In the genomic region with DNA sequence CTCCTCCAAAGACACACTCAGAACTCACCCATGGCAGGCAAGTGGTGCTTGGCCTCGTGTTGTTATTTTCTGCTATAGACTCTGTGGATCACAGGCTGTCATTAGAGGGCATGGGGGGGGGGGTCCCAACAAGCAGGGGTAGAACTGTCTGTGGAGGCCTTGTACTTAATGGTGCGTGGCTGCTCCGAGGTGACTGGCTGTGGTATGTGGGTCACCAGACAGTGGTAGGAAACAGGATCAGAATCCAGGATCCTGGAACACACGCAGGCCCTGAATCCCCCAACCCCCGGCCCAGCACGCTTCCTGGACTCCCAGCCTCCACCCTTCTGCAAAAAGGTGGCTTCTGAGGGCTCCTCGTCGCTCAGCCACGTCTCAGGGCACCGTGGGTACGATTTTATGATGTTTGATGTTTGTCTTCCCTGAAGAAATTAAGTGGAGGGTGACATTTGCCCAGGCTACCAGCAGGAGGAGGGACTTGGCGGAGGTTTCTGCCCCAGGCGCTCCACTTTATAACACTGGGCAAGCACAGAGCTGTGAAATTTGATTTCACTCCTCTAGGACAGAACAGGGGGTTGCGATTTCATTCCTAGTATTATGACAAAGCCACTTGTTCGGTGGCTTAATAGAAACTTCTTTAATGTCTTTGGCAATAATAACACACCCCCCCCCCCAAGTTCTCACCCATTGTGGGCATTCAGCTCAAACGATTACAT, we compare ENCODE assay signal across 19 mouse cellular contexts. TPM values are rescaled to one million over a fixed set of nuclear protein-coding genes. Genes with fewer than 3 reads are reported as not detected.
A peak's percentile ranks its signal among the peaks of the same experiment; 100 is the strongest.
DNase-seq lines count a peak whose midpoint lies in the region; ATAC-seq and TF ChIP-seq lines count a peak whose summit lies in the region.
"Had no signal": no experiment of that assay in that cellular context is flagged by ENCODE, and none has a peak within 500 bp of the region (broad histone marks: within the 10 kb centered on the region; RNA-seq: fewer than 3 reads in every experiment).

No protein-coding gene starts in this region.

- 0 out of 2 replicates have a peak overlapping the region, but pooled peaks have one; percentile 49 for H3K27ac ChIP-seq in heart, embryonic 10.5 days
- H3K27ac ChIP-seq in heart, embryonic 12.5 days (ENCODE audit: poor library complexity, severe bottlenecking) = no peak overlapping the region
- H3K27ac ChIP-seq in MEL (ENCODE audit: control insufficient read depth, low read depth, low read length) = no peak overlapping the region
- peak overlapping the region; percentile 94 for H3K27ac ChIP-seq in intestine, embryonic 16.5 days (ENCODE audit: low read length)
- H3K27ac ChIP-seq in hindbrain, embryonic 10.5 days = no peak overlapping the region
- H3K27ac ChIP-seq: neural tube, embryonic 12.5 days had no signal

- no peak for TF ChIP-seq EP300 in MEL (IDR thresholded peaks at IDR 0.05; ENCODE audit: low read depth in 1 of 2, low read length in 2 of 2)

- no peaks in the 10 kb centered on the region for H3K9me3 ChIP-seq in heart, embryonic 10.5 days
- H3K9me3 ChIP-seq in heart, embryonic 12.5 days (replicated peaks) = no peaks in the 10 kb centered on the region
- no peaks in the 10 kb centered on the region for H3K9me3 ChIP-seq in MEL (replicated peaks; ENCODE audit: insufficient read depth, low read length)
- no peaks in the 10 kb centered on the region for H3K9me3 ChIP-seq in intestine, embryonic 16.5 days (ENCODE audit: control insufficient read depth, low read length)
- no peaks in the 10 kb centered on the region for H3K9me3 ChIP-seq in hindbrain, embryonic 10.5 days
- H3K9me3 ChIP-seq: neural tube, embryonic 12.5 days had no signal

- H3K27me3 ChIP-seq in heart, embryonic 10.5 days (ENCODE audit: insufficient read depth, poor library complexity, severe bottlenecking) = peaks cover 60% of the 10 kb centered on the region
- H3K27me3 ChIP-seq in heart, embryonic 12.5 days (replicated peaks) = peaks cover 38% of the 10 kb centered on the region
- no peaks in the 10 kb centered on the region for H3K27me3 ChIP-seq in MEL (ENCODE audit: control insufficient read depth in 1 of 2, insufficient read depth in 2 of 2, low read length in 2 of 2)
- no peaks in the 10 kb centered on the region for H3K27me3 ChIP-seq in intestine, embryonic 16.5 days (replicated peaks; ENCODE audit: control insufficient read depth, insufficient read depth, low read length)
- peaks cover 11% of the 10 kb centered on the region; the same call in 1 of the 2 replicates for H3K27me3 ChIP-seq in hindbrain, embryonic 10.5 days (ENCODE audit: insufficient read depth, poor library complexity, severe bottlenecking)
- H3K27me3 ChIP-seq: neural tube, embryonic 12.5 days had no signal

- H3K4me1 ChIP-seq in heart, embryonic 10.5 days = peaks cover 29% of the 10 kb centered on the region
- peaks cover 29% of the 10 kb centered on the region for H3K4me1 ChIP-seq in heart, embryonic 12.5 days (replicated peaks)
- no peaks in the 10 kb centered on the region for H3K4me1 ChIP-seq in MEL (ENCODE audit: control insufficient read depth in 1 of 2, insufficient read depth in 2 of 2, low read length in 2 of 2)
- H3K4me1 ChIP-seq in intestine, embryonic 16.5 days (ENCODE audit: control insufficient read depth, insufficient read depth, low read length) = peaks cover 13% of the 10 kb centered on the region
- 0 out of 2 replicates have a peak, but pooled peaks cover 5% of the 10 kb centered on the region for H3K4me1 ChIP-seq in hindbrain, embryonic 10.5 days (replicated peaks)
- H3K4me1 ChIP-seq: neural tube, embryonic 12.5 days had no signal

- no peak for TF ChIP-seq CTCF in MEL (IDR thresholded peaks at IDR 0.05 in 2 of 3, conservative IDR thresholded peaks at IDR 0.05 in 1 of 3; ENCODE audit: control insufficient read depth in 1 of 3, insufficient read depth in 1 of 3, low read depth in 2 of 3, low read length in 3 of 3, poor library complexity in 1 of 3, severe bottlenecking in 1 of 3)

- ATAC-seq in heart, embryonic 12.5 days (ENCODE audit: insufficient number of reproducible peaks, low FRiP score) = no peak
- no peak for ATAC-seq in intestine, embryonic 16.5 days
- ATAC-seq: midbrain, embryonic 16.5 days had no signal

- no peak overlapping the region for H3K4me3 ChIP-seq in heart, embryonic 10.5 days
- no peak overlapping the region for H3K4me3 ChIP-seq in heart, embryonic 12.5 days
- H3K4me3 ChIP-seq in MEL (ENCODE audit: control insufficient read depth in 1 of 2, insufficient read depth in 1 of 2, low read depth in 2 of 2, low read length in 2 of 2) = no peak overlapping the region
- no peak overlapping the region; the same call in 1 of the 2 replicates for H3K4me3 ChIP-seq in intestine, embryonic 16.5 days (ENCODE audit: low read length)
- no peak overlapping the region for H3K4me3 ChIP-seq in hindbrain, embryonic 10.5 days
- H3K4me3 ChIP-seq: neural tube, embryonic 12.5 days had no signal

- DNase-seq in heart, embryonic 10.5 days (ENCODE audit: low spot score) = no peak
- peak; percentile 18 for DNase-seq in MEL (ENCODE audit: low read depth, low spot score)
- peak; percentile 67 to 68 for DNase-seq in kidney, postnatal 25 days
- DNase-seq in testis, postnatal 14 days (ENCODE audit: low spot score) = no peak
- no peak for DNase-seq in hindbrain, embryonic 10.5 days (ENCODE audit: low spot score)
- DNase-seq in frontal cortex, postnatal 25 days (ENCODE audit: low spot score in 2 of 2) = no peak
- DNase-seq: cerebellum, postnatal 36 days; liver; lung, postnatal 14 days; thymus, postnatal 14 days had no signal

- 86% methylated on average over 16 of the region's 16 CpGs for WGBS in heart, embryonic 10.5 days
- WGBS in heart, embryonic 12.5 days = 89% methylated on average over 16 of the region's 16 CpGs
- WGBS in intestine, embryonic 16.5 days = 72% methylated on average over 16 of the region's 16 CpGs
- WGBS in hindbrain, embryonic 10.5 days = 84% methylated on average over 16 of the region's 16 CpGs

- no peak for TF ChIP-seq RAD21 in MEL (IDR thresholded peaks at IDR 0.05; ENCODE audit: low read depth, low read length)

- no peak overlapping the region for H3K4me2 ChIP-seq in heart, embryonic 12.5 days
- peak overlapping the region; percentile 41 for H3K4me2 ChIP-seq in intestine, embryonic 16.5 days (ENCODE audit: low read depth, low read length)
- H3K4me2 ChIP-seq: heart, embryonic 11.5 days; neural tube, embryonic 12.5 days had no signal

- peaks cover 34% of the 10 kb centered on the region for H3K36me3 ChIP-seq in heart, embryonic 10.5 days
- H3K36me3 ChIP-seq in heart, embryonic 12.5 days = peaks cover 31% of the 10 kb centered on the region
- no peaks in the 10 kb centered on the region for H3K36me3 ChIP-seq in MEL (ENCODE audit: control insufficient read depth in 1 of 2, insufficient read depth in 2 of 2, low read length in 2 of 2)
- peaks cover 11% of the 10 kb centered on the region; the same call in 1 of the 2 replicates for H3K36me3 ChIP-seq in intestine, embryonic 16.5 days (ENCODE audit: control insufficient read depth, insufficient read depth, low read length)
- peaks cover 42% of the 10 kb centered on the region for H3K36me3 ChIP-seq in hindbrain, embryonic 10.5 days

- no peaks in the 10 kb centered on the region for H3K79me2 ChIP-seq in MEL (ENCODE audit: control insufficient read depth, insufficient read depth, low read length, poor library complexity)

- no peak for TF ChIP-seq POLR2A in MEL (IDR thresholded peaks at IDR 0.05; ENCODE audit: control insufficient read depth in 1 of 2, insufficient read depth in 1 of 2, low read depth in 1 of 2, low read length in 2 of 2, poor library complexity in 1 of 2)

- no peak overlapping the region for H3K9ac ChIP-seq in heart, embryonic 12.5 days
- H3K9ac ChIP-seq in MEL (ENCODE audit: control insufficient read depth, low read depth, low read length, poor library complexity, severe bottlenecking) = no peak overlapping the region
- H3K9ac ChIP-seq in intestine, embryonic 16.5 days (ENCODE audit: low read depth, low read length) = peak overlapping the region; percentile 60
- H3K9ac ChIP-seq: neural tube, embryonic 12.5 days had no signal

RNA-seq across cellular contexts. Expression of a gene that starts 8.0 kb away (rescaled TPM):
- polyA plus RNA-seq in heart, embryonic 10.5 days (2016; fragmentation: Nextera tagmentation; extraction: Ambion mirVana) = 1.1 and 1.2 TPM in 2 replicates
- polyA plus RNA-seq in heart, embryonic 12.5 days (2016; fragmentation: Nextera tagmentation; extraction: Ambion mirVana) = 1.1 and 2.1 TPM in 2 replicates
- total RNA-seq in MEL (2012; rRNA removed) = 38.3 and 52.9 TPM in 2 replicates
- polyA plus RNA-seq in MEL (2012; ENCODE audit: insufficient read depth in 1 of 2, insufficient read length in 2 of 2, low read depth in 1 of 2, low replicate concordance in 2 of 2, missing spikeins in 1 of 2) = 10 to 100 TPM in 1 of 2 experiments, not detected in 1; 59.8 TPM
- polyA plus RNA-seq in intestine, embryonic 16.5 days (2015; fragmentation: Nextera tagmentation; extraction: Ambion mirVana) = 5.3 and 6.3 TPM in 2 replicates
- 0.65 and 1.5 TPM in 2 replicates for polyA plus RNA-seq in hindbrain, embryonic 10.5 days (2016; fragmentation: Nextera tagmentation; extraction: Ambion mirVana)

RNA-seq across cellular contexts. Expression of a gene that starts 17.8 kb away (rescaled TPM):
- 76.3 and 93.2 TPM in 2 replicates for polyA plus RNA-seq in heart, embryonic 10.5 days (2016; fragmentation: Nextera tagmentation; extraction: Ambion mirVana)
- 66.2 and 72.6 TPM in 2 replicates for polyA plus RNA-seq in heart, embryonic 12.5 days (2016; fragmentation: Nextera tagmentation; extraction: Ambion mirVana)
- 49.1 and 53.0 TPM in 2 replicates for total RNA-seq in MEL (2012; rRNA removed)
- polyA plus RNA-seq in MEL (2012; ENCODE audit: insufficient read depth in 1 of 2, insufficient read length in 2 of 2, low read depth in 1 of 2, low replicate concordance in 2 of 2, missing spikeins in 1 of 2) = 10 to 100 TPM in 1 of 2 experiments, not detected in 1; 73.2 TPM
- 183 and 195 TPM in 2 replicates for polyA plus RNA-seq in intestine, embryonic 16.5 days (2015; fragmentation: Nextera tagmentation; extraction: Ambion mirVana)
- polyA plus RNA-seq in hindbrain, embryonic 10.5 days (2016; fragmentation: Nextera tagmentation; extraction: Ambion mirVana) = 116 and 147 TPM in 2 replicates

RNA-seq across cellular contexts. Expression of a gene that starts 19.0 kb away (rescaled TPM):
- polyA plus RNA-seq in heart, embryonic 10.5 days (2016; fragmentation: Nextera tagmentation; extraction: Ambion mirVana) = not detected in 2 replicates
- polyA plus RNA-seq in heart, embryonic 12.5 days (2016; fragmentation: Nextera tagmentation; extraction: Ambion mirVana) = not detected in 2 replicates
- total RNA-seq in MEL (2012; rRNA removed) = not detected in 2 replicates
- not detected for polyA plus RNA-seq in MEL (2012; ENCODE audit: insufficient read depth in 1 of 2, insufficient read length in 2 of 2, low read depth in 1 of 2, low replicate concordance in 2 of 2, missing spikeins in 1 of 2)
- 33.9 and 44.0 TPM in 2 replicates for polyA plus RNA-seq in intestine, embryonic 16.5 days (2015; fragmentation: Nextera tagmentation; extraction: Ambion mirVana)
- polyA plus RNA-seq in hindbrain, embryonic 10.5 days (2016; fragmentation: Nextera tagmentation; extraction: Ambion mirVana) = not detected in 2 replicates
- total RNA-seq: hematopoietic stem cell, adult 5-6 weeks; left cerebral cortex, postnatal 10 days had no signal
- polyA plus RNA-seq: frontal cortex, adult 2 months; heart, embryonic 11.5 days; midbrain, embryonic 16.5 days; neural tube, embryonic 12.5 days; spleen, adult 2 months had no signal

RNA-seq across cellular contexts. Expression of a gene that starts 44.0 kb away (rescaled TPM):
- polyA plus RNA-seq in heart, embryonic 10.5 days (2016; fragmentation: Nextera tagmentation; extraction: Ambion mirVana) = 5.6 and 5.7 TPM in 2 replicates
- polyA plus RNA-seq in heart, embryonic 12.5 days (2016; fragmentation: Nextera tagmentation; extraction: Ambion mirVana) = 8.2 and 8.5 TPM in 2 replicates
- 0.92 and 2.1 TPM in 2 replicates for total RNA-seq in MEL (2012; rRNA removed)
- 1 to 10 TPM in 1 of 2 experiments, not detected in 1; 4.5 TPM for polyA plus RNA-seq in MEL (2012; ENCODE audit: insufficient read depth in 1 of 2, insufficient read length in 2 of 2, low read depth in 1 of 2, low replicate concordance in 2 of 2, missing spikeins in 1 of 2)
- polyA plus RNA-seq in intestine, embryonic 16.5 days (2015; fragmentation: Nextera tagmentation; extraction: Ambion mirVana) = 2.3 and 2.5 TPM in 2 replicates
- 2.0 and 2.8 TPM in 2 replicates for polyA plus RNA-seq in hindbrain, embryonic 10.5 days (2016; fragmentation: Nextera tagmentation; extraction: Ambion mirVana)

Comparison
In these comparisons a context has a peak if more than half of its experiments do, and no peak if none do; other contexts are left out.
1. H3K27ac ChIP-seq: peak in heart, embryonic 10.5 days (single experiment) and intestine, embryonic 16.5 days (single experiment); none in heart, embryonic 12.5 days (single experiment), MEL (single experiment) and hindbrain, embryonic 10.5 days (single experiment).
2. DNase-seq: peak in MEL (single experiment) and kidney, postnatal 25 days (2 of 2); none in heart, embryonic 10.5 days (single experiment), testis, postnatal 14 days (single experiment), hindbrain, embryonic 10.5 days (single experiment) and frontal cortex, postnatal 25 days (0 of 2).
3. RNA of a gene that starts 19.0 kb away (polyA plus RNA-seq): 33.9 to 44.0 TPM in intestine, embryonic 16.5 days; not detected in heart, embryonic 10.5 days, not detected in heart, embryonic 12.5 days, not detected in MEL and not detected in hindbrain, embryonic 10.5 days; every median in the first group is over 10 times any median in the second.